Mouse (Mus musculus): ENCODE measurements at regions not wholly inside any gene's neighbourhood (a gene's known extent, or its start where the extent isn't known, plus 50 kb on each side); places are given as distances from the start of the nearest gene placed in this dataset.

DNA sequence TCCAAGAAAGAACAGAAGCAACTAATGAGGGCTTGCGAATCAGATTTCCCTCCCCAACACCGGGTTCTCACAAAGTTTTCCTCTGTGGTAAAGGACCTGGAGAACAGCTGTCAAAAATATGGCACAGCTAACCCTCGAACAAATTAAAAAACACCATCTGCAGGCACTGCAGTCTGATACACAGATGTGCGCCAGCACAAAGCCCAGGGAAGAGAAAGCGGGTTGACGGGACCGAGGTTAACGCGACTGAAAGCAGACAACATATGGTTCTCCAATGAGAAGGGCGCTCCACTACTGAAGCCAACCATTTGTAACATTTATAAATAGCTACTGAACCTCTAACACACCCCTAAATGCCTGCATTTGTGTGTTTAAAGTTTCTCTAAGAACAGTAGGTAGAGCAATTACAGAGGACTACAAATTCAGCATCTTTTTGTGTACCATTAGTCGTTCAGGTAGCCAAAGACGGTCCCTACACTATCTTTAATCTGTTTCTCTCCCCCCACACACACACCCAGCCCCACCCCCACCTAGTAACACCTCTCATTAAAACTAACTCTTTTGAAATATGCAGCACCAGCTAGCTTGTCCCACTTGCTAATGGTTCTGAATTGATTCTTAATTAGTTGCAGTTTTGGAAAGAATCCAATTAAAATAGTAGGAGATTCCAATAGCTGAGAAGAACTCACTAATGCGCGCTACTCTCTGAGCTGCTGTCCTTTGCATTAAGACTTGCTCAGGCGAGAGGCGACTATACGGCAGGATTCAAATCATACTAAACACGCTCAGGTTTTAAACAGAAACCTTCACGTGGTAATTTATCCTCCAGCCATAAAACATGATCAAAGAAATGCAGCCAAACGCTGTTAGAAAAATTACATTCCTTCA lies 236.0 kb upstream of the Hnrnpa3 start:
- Histone ChIP-seq H3K9ac (no peak overlapping the region), H3K4me3 (no peak overlapping the region), H3K4me2 (no peak overlapping the region), H3K4me1 (replicated peaks) (0 out of 2 replicates have a peak, but pooled peaks cover 3% of the 10 kb centered on the region), H3K36me3 (no peaks in the 10 kb centered on the region), H3K27ac (no peak overlapping the region), H3K9me3 (replicated peaks) (no peaks in the 10 kb centered on the region), H3K27me3 (no peaks in the 10 kb centered on the region)
- WGBS, result 80% methylated on average over 20 of the region's 20 CpGs
- ATAC-seq (replicated peaks; ENCODE audit: insufficient number of reproducible peaks, insufficient read depth, low FRiP score, low read depth), result no peak

DNA sequence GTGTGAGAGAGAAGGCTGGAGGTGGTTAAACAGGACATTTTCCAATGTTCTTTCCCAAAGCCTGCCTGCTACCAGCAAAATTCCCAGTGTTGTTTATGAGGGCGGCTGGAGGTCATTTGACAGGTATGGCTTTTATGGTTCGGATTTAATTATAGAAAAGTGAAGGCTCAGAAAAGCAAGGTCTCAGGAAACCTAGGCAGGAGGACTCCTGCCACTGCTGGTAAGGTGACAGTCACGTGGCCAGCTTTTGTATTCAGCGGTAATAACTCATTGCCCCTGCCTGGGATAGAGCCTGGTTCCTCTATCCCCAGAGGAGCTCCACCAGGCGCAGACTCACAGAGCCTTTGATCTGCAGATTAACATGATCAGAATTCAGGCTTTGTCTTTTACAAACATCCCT lies 235.2 kb upstream of the Hnrnpa3 start:
- Histone ChIP-seq H3K4me1 (replicated peaks) (0 out of 2 replicates have a peak, but pooled peaks cover 3% of the 10 kb centered on the region), H3K27ac (no peak overlapping the region), H3K36me3 (no peaks in the 10 kb centered on the region), H3K4me2 (no peak overlapping the region), H3K4me3 (no peak overlapping the region), H3K9me3 (replicated peaks) (no peaks in the 10 kb centered on the region), H3K9ac (no peak overlapping the region), H3K27me3 (no peaks in the 10 kb centered on the region)
- 36% methylated on average over 5 of the region's 5 CpGs for WGBS
- no peak for ATAC-seq (replicated peaks; ENCODE audit: insufficient number of reproducible peaks, insufficient read depth, low FRiP score, low read depth)

DNA sequence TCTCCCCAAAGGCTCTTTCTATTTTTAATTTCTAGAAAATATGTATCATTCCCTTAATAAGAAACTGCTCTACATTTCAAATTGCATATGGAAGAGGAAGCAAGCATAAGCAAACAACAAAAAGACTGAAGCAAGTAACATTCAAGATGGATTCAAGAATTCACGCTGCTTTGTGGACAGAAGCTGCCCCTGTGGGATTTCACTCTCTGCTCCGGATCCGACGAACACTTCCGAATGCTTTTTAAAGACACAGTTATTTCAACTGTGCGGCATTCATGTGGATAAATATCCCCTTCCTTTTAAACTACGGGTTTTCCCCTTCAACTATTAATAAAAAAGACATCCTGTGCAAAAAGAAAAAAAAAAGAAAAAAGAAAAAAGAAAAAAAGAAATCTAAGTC lies 234.7 kb upstream of the Hnrnpa3 start:
- 57% methylated on average over 7 of the region's 7 CpGs for WGBS
- H3K4me3 ChIP-seq, result no peak overlapping the region
- H3K27me3 ChIP-seq, result no peaks in the 10 kb centered on the region
- no peak overlapping the region for H3K9ac ChIP-seq
- ATAC-seq (replicated peaks; ENCODE audit: insufficient number of reproducible peaks, insufficient read depth, low FRiP score, low read depth), result no peak
- no peak overlapping the region for H3K4me2 ChIP-seq
- 0 out of 2 replicates have a peak, but pooled peaks cover 3% of the 10 kb centered on the region for H3K4me1 ChIP-seq (replicated peaks)
- H3K27ac ChIP-seq, result no peak overlapping the region
- no peaks in the 10 kb centered on the region for H3K9me3 ChIP-seq (replicated peaks)
- H3K36me3 ChIP-seq, result no peaks in the 10 kb centered on the region

DNA sequence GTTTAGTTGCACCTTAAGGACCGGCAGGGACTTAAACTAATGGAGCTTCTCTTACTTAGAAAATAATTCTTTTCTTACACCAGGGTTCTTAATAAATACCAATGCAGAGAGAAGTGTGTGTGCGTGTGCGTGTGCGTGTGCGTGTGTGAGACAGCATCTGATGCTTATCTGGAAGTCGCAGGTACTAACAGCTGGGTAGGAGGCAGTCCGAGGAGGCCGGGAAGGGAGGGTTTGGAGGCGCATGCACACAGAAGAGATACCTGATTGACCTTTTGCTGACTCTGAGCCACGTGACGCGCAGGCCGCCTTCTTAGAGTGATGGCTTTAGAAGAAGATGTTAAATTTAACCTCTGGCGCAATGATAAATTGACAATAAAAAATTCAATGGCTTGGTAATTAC lies 234.2 kb upstream of the Hnrnpa3 start:
- no peak for ATAC-seq (replicated peaks; ENCODE audit: insufficient number of reproducible peaks, insufficient read depth, low FRiP score, low read depth)
- no peak overlapping the region for H3K4me3 ChIP-seq
- no peaks in the 10 kb centered on the region for H3K9me3 ChIP-seq (replicated peaks)
- WGBS, result 76% methylated on average over 14 of the region's 14 CpGs
- H3K4me1 ChIP-seq (replicated peaks), result 0 out of 2 replicates have a peak, but pooled peaks cover 3% of the 10 kb centered on the region
- H3K27ac ChIP-seq, result no peak overlapping the region
- H3K27me3 ChIP-seq, result no peaks in the 10 kb centered on the region
- no peak overlapping the region for H3K4me2 ChIP-seq
- no peaks in the 10 kb centered on the region for H3K36me3 ChIP-seq
- no peak overlapping the region for H3K9ac ChIP-seq

DNA sequence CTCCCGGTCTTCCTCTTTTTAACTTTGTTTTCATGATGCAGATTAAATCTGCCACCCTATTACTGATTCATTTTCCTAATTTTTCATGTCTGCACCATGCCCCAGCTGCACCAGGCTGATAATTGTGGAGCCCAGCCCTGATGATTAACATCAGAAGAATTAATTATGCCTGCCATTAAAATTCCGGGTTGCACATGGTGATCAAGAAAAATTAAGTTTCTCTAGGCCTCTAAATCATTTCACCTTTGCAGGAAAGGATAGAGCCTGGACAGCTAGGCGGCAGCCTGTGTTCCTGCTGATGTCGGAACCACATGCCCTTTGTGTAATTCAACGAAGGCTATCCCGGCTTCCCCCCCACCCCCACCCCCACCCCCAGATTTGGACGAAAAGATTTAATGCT lies 233.7 kb upstream of the Hnrnpa3 start:
- no peak for ATAC-seq (replicated peaks; ENCODE audit: insufficient number of reproducible peaks, insufficient read depth, low FRiP score, low read depth)
- Histone ChIP-seq H3K9ac (no peak overlapping the region), H3K27ac (no peak overlapping the region), H3K27me3 (no peaks in the 10 kb centered on the region), H3K36me3 (no peaks in the 10 kb centered on the region), H3K9me3 (replicated peaks) (no peaks in the 10 kb centered on the region), H3K4me2 (no peak overlapping the region), H3K4me3 (no peak overlapping the region), H3K4me1 (replicated peaks) (0 out of 2 replicates have a peak, but pooled peaks cover 3% of the 10 kb centered on the region)
- 48% methylated on average over 7 of the region's 7 CpGs for WGBS

DNA sequence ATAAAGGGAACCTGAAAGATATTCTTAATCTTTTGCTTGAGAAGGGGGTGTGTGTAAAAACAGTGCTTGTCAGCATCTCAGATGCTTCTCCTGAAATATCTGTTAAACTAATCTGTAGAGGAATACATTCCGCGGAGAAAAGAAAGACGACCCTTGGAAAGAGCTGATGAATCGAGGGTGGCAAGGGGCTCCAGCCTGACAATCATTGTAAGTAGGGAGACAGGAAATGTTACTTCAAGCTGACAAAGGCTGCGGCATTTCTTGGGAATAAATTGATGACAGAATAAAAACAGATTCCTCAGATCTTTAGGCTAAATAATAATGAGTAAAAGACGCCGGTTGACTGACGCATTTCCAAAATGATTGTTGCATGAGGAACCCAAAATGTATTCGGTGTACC lies 233.3 kb upstream of the Hnrnpa3 start:
- ATAC-seq (replicated peaks; ENCODE audit: insufficient number of reproducible peaks, insufficient read depth, low FRiP score, low read depth), result no peak
- Histone ChIP-seq H3K27ac (no peak overlapping the region), H3K4me2 (no peak overlapping the region), H3K9me3 (replicated peaks) (no peaks in the 10 kb centered on the region), H3K27me3 (no peaks in the 10 kb centered on the region), H3K9ac (no peak overlapping the region), H3K4me3 (no peak overlapping the region), H3K36me3 (no peaks in the 10 kb centered on the region), H3K4me1 (replicated peaks) (0 out of 2 replicates have a peak, but pooled peaks cover 3% of the 10 kb centered on the region)
- 58% methylated on average over 9 of the region's 9 CpGs for WGBS

DNA sequence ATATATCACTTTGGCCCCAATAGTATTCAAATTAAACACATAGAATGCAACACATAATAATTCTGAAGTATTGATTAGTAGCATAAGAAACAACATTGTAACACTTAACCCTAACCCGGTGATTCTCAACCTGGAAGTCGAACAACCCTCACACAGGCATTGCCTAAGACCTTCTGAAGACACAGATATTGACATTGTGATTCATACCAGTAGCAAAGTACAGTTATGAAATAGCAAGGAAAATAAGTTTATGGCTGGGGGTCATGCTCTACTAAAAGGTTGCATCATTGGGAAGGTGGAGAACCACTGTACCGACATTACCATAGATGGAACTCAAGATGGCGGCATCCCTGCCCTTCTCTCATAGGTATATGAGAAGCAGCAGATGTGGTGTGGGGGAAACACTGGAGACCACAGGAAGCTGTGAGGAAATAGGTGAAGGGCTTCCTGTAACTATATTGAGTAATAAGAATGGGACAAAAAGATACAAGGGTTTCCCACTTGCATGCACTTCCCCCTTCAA lies 231.1 kb upstream of the Hnrnpa3 start:
- no peak overlapping the region for H3K4me2 ChIP-seq
- no peaks in the 10 kb centered on the region for H3K27me3 ChIP-seq
- H3K27ac ChIP-seq, result no peak overlapping the region
- no peaks in the 10 kb centered on the region for H3K9me3 ChIP-seq (replicated peaks)
- H3K4me3 ChIP-seq, result no peak overlapping the region
- H3K9ac ChIP-seq, result no peak overlapping the region
- H3K36me3 ChIP-seq, result no peaks in the 10 kb centered on the region
- H3K4me1 ChIP-seq (replicated peaks), result 0 out of 2 replicates have a peak, but pooled peaks cover 3% of the 10 kb centered on the region
- ATAC-seq (replicated peaks; ENCODE audit: insufficient number of reproducible peaks, insufficient read depth, low FRiP score, low read depth), result no peak
- WGBS, result 94% methylated on average over 4 of the region's 4 CpGs

DNA sequence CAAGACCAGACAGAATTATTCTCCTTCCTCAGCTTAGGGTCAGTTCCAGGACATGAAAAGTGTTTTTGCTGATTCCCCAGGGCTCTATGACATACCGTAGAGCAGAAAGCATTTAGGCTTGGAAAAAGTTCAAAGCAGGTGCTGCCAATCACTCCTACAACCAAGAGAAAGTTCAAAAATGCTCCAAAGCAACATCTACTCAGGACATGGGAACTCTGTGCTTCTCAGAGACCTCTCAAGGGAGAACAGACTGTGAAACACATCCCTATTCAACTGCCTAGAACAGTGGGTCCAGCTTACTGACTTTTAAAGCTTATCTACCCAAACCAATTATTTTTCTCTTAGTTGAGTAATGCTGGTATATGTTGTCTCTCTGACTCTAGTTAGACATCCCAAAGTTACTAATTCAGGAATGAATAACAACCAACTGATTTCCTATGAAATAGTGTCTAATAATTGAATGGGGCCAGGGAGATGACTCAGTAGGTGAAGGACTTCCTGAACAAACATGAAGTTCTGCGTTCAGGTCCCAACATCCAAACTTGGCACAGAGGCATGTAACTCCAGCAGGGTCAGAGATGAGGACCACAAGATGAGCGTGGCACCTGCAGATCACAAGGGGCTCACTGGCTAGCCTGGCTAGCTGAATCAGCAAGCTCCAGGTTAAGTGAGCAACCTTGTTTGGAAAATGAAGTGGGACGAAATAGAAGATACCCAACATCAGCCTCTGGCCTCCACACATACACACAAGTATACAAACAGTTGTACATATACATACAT lies 228.7 kb upstream of the Hnrnpa3 start:
- Histone ChIP-seq H3K9ac (no peak overlapping the region), H3K4me3 (no peak overlapping the region), H3K4me2 (no peak overlapping the region), H3K27ac (no peak overlapping the region), H3K4me1 (replicated peaks) (no peaks in the 10 kb centered on the region), H3K27me3 (no peaks in the 10 kb centered on the region), H3K9me3 (replicated peaks) (no peaks in the 10 kb centered on the region), H3K36me3 (no peaks in the 10 kb centered on the region)
- ATAC-seq (replicated peaks; ENCODE audit: insufficient number of reproducible peaks, insufficient read depth, low FRiP score, low read depth), result no peak
- 79% methylated on average over 4 of the region's 4 CpGs for WGBS

DNA sequence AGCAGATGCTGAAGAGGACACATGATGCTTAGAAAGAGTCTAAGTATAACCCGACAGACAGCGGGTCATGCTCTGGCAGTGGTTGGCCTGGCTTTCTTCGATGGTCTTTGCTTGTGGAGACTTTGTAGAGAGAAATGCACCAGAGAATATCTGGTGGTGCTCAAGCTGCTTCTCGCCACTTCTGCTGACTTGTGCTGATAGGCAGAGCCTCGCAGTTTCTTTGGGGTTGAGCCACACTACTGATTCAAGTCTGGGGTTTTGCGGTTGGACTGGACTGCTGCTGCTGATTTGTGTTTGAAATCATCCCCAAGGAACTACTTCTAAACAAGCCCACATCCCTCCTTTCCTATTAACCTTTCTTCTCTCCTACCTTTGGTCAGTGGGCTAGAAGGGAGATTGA lies 227.1 kb upstream of the Hnrnpa3 start:
- no peaks in the 10 kb centered on the region for H3K9me3 ChIP-seq (replicated peaks)
- no peaks in the 10 kb centered on the region for H3K36me3 ChIP-seq
- H3K4me3 ChIP-seq, result no peak overlapping the region
- H3K27me3 ChIP-seq, result no peaks in the 10 kb centered on the region
- no peak for ATAC-seq (replicated peaks; ENCODE audit: insufficient number of reproducible peaks, insufficient read depth, low FRiP score, low read depth)
- H3K9ac ChIP-seq, result no peak overlapping the region
- no peak overlapping the region for H3K4me2 ChIP-seq
- 69% methylated on average over 6 of the region's 6 CpGs for WGBS
- no peaks in the 10 kb centered on the region for H3K4me1 ChIP-seq (replicated peaks)
- H3K27ac ChIP-seq, result no peak overlapping the region

DNA sequence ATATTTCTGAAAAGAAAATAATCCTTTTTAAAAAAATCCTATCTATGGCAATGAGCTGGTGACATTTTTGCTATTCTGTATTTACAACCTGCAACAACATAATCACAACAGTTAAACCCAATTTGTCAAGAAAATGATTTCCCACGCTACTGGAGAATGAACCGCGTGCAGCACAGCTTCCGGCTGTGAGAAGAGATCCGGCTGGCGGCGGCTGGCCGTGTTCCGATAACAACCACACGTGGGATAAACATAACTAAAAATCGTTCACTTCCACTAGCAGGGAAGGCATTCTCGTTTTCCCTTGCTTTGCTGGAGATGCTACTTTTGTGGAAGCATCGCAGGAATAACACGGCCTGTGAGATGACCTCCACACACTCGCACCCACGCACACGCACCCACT lies 224.5 kb upstream of the Hnrnpa3 start:
- Histone ChIP-seq H3K4me1 (replicated peaks) (no peaks in the 10 kb centered on the region), H3K36me3 (no peaks in the 10 kb centered on the region), H3K9ac (no peak overlapping the region), H3K4me3 (no peak overlapping the region), H3K27me3 (no peaks in the 10 kb centered on the region), H3K4me2 (no peak overlapping the region), H3K27ac (no peak overlapping the region), H3K9me3 (replicated peaks) (no peaks in the 10 kb centered on the region)
- ATAC-seq (replicated peaks; ENCODE audit: insufficient number of reproducible peaks, insufficient read depth, low FRiP score, low read depth), result no peak
- 85% methylated on average over 17 of the region's 17 CpGs for WGBS

DNA sequence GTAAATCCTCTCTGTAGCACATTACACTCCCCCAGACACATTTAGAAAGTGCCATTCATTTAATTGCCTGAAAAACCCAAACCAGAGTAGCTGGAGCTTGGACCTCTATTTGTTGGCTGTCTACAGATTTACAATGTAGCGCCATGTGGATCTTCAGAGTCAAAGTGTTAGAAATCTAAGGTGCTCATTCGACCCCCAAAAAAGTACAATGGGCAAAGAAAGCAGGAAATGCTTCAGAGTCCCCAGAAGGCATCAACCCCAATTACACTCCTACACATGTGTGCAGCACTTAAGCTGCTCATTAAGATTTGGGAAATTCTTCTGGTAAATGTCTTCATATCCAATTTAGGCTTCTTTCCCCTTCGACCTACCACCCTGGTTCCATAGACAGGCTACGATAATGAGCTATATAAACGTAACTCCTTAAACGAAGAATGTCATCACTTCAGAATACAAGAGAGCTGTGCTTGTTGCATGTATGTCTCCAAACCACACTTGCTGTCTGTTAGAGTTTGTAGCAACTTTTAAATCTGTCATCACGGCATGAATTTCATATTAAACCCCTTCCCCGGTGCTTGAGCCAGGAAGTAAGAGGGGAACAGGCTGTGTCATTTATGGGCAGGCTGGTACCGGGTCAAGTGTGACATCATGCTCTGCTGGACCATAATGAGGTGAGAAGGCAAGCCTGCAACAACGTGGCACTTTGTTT lies 219.4 kb upstream of the Hnrnpa3 start:
- H3K4me1 ChIP-seq (replicated peaks), result no peaks in the 10 kb centered on the region
- no peaks in the 10 kb centered on the region for H3K27me3 ChIP-seq
- 64% methylated on average over 10 of the region's 10 CpGs for WGBS
- H3K9me3 ChIP-seq (replicated peaks), result no peaks in the 10 kb centered on the region
- H3K4me2 ChIP-seq, result no peak overlapping the region
- H3K4me3 ChIP-seq, result no peak overlapping the region
- no peaks in the 10 kb centered on the region for H3K36me3 ChIP-seq
- H3K9ac ChIP-seq, result no peak overlapping the region
- H3K27ac ChIP-seq, result no peak overlapping the region
- ATAC-seq (replicated peaks; ENCODE audit: insufficient number of reproducible peaks, insufficient read depth, low FRiP score, low read depth), result no peak
